Mouse (Mus musculus) CH12.LX (cell line): Measurements from ENCODE around the gene Rapgef4. TPM values are rescaled to one million over a fixed set of nuclear protein-coding genes. Genes with fewer than 3 reads are reported as not detected.

ENCODE experiments used
- DNase-seq: peaks from one replicate; pipeline ENCODE4 v3.0.0-alpha.2; 2013; ENCODE audit errors: extremely low read depth
- H3K27ac ChIP-seq: 2 replicates; pipeline ENCODE4 v1.5.1; 2012; ENCODE audit warnings: low read depth, mild to moderate bottlenecking, control low read depth, moderate library complexity; ENCODE audit not compliant: insufficient read depth
- H3K27me3 ChIP-seq: replicated peaks from 2 replicates; pipeline ENCODE3; 2012; ENCODE audit warnings: inconsistent platforms
- H3K36me3 ChIP-seq, 2 experiments: replicated peaks in 1 of 2; 2 replicates each; pipeline versions ENCODE3 to v1.6.1; 2012; ENCODE audit warnings: inconsistent platforms in 1 of 2, low read length in 1 of 2, mild to moderate bottlenecking in 1 of 2, mixed read lengths in 1 of 2, moderate library complexity in 1 of 2; ENCODE audit not compliant: control insufficient read depth in 1 of 2, insufficient read depth in 1 of 2
- H3K4me1 ChIP-seq, 2 experiments: 2 replicates each; pipeline ENCODE4 v1.6.1; 2012; ENCODE audit warnings: inconsistent platforms in 1 of 2, moderate library complexity in 1 of 2; ENCODE audit not compliant: insufficient read depth in 2 of 2, control insufficient read depth in 1 of 2
- H3K4me2 ChIP-seq: 2 replicates; pipeline ENCODE4 v1.6.1; 2012; ENCODE audit warnings: low read depth, mild to moderate bottlenecking, control low read depth; ENCODE audit not compliant: poor library complexity, insufficient read depth, severe bottlenecking
- H3K4me3 ChIP-seq, 3 experiments: fragments of 150-350 bp in 1 of 3; sonication (generic) in 1 of 3; replicated peaks in 1 of 3; 2 replicates each; pipeline versions ENCODE3 to v1.5.1; 2011 to 2012; ENCODE audit warnings: low read depth in 2 of 3, low read length in 2 of 3, mild to moderate bottlenecking in 2 of 3, moderate library complexity in 2 of 3, control low read depth in 1 of 3, improper control_type of control experiment in 1 of 3, inconsistent platforms in 1 of 3, mixed read lengths in 1 of 3; ENCODE audit not compliant: poor library complexity in 1 of 3
- H3K79me2 ChIP-seq: replicated peaks from 2 replicates; pipeline ENCODE4 v1.6.1; 2012; ENCODE audit warnings: mild to moderate bottlenecking, moderate library complexity; ENCODE audit not compliant: control insufficient read depth, poor library complexity, insufficient read depth, severe bottlenecking; ENCODE audit errors: extremely low read depth
- H3K9ac ChIP-seq: 2 replicates; pipeline ENCODE4 v1.6.1; 2012; ENCODE audit warnings: low read depth, mild to moderate bottlenecking, control low read depth, moderate library complexity; ENCODE audit not compliant: insufficient read depth
- H3K9me3 ChIP-seq: replicated peaks from 2 replicates; pipeline ENCODE3; 2012; ENCODE audit warnings: low read length, inconsistent platforms, mixed read lengths
- BHLHE40 ChIP-seq: IDR thresholded peaks from 2 replicates; pipeline ENCODE4 v1.6.1; 2011; ENCODE audit warnings: mild to moderate bottlenecking, low read depth, low read length, improper control_type of control experiment
- CHD1 ChIP-seq: IDR thresholded peaks from 2 replicates; pipeline ENCODE4 v1.6.1; 2012; ENCODE audit warnings: low read depth, low read length, improper control_type of control experiment, inconsistent platforms
- CTCF ChIP-seq, 2 experiments: IDR thresholded peaks in 1 of 2; conservative IDR thresholded peaks in 1 of 2; 2 replicates each; pipeline ENCODE4 v1.5.1; 2011 to 2012; ENCODE audit warnings: low read depth in 2 of 2, low read length in 2 of 2, improper control_type of control experiment in 1 of 2, inconsistent platforms in 1 of 2, mild to moderate bottlenecking in 1 of 2, moderate library complexity in 1 of 2
- GABPA ChIP-seq: IDR thresholded peaks from 2 replicates; pipeline ENCODE4 v1.6.1; 2012; ENCODE audit warnings: low read depth, low read length, improper control_type of control experiment, inconsistent platforms; ENCODE audit not compliant: insufficient replicate concordance
- HCFC1 ChIP-seq: IDR thresholded peaks from 2 replicates; pipeline ENCODE4 v1.6.1; 2012; ENCODE audit warnings: low read depth, mild to moderate bottlenecking, inconsistent platforms, low read length, improper control_type of control experiment
- KAT2A ChIP-seq: IDR thresholded peaks from 2 replicates; pipeline ENCODE4 v1.6.1; 2012; ENCODE audit warnings: low read length, improper control_type of control experiment, inconsistent platforms; ENCODE audit not compliant: insufficient replicate concordance
- MAX ChIP-seq: IDR thresholded peaks from 2 replicates; pipeline ENCODE4 v1.6.1; 2011; ENCODE audit warnings: low read length, improper control_type of control experiment
- MAZ ChIP-seq: IDR thresholded peaks from 2 replicates; pipeline ENCODE4 v1.6.1; 2012; ENCODE audit warnings: low read depth, mild to moderate bottlenecking, inconsistent platforms, low read length, improper control_type of control experiment, moderate library complexity
- MEF2A ChIP-seq: IDR thresholded peaks from 2 replicates; pipeline ENCODE4 v1.6.1; 2014; ENCODE audit warnings: low read depth, mild to moderate bottlenecking, inconsistent platforms, low read length, improper control_type of control experiment, borderline replicate concordance
- MXI1 ChIP-seq: IDR thresholded peaks from 2 replicates; pipeline ENCODE4 v1.6.1; 2011; ENCODE audit warnings: mild to moderate bottlenecking, low read depth, low read length, improper control_type of control experiment
- MYC ChIP-seq: IDR thresholded peaks from 2 replicates; pipeline ENCODE4 v1.6.1; 2011; ENCODE audit warnings: low read depth, mild to moderate bottlenecking, improper control_type of control experiment, low read length
- NRF1 ChIP-seq: IDR thresholded peaks from 2 replicates; pipeline ENCODE4 v1.6.1; 2014; ENCODE audit warnings: low read depth, mild to moderate bottlenecking, inconsistent platforms, low read length, improper control_type of control experiment, moderate library complexity
- RCOR1 ChIP-seq: conservative IDR thresholded peaks from 2 replicates; pipeline ENCODE4 v1.6.1; 2012; ENCODE audit warnings: low read depth, mild to moderate bottlenecking, inconsistent platforms, low read length, improper control_type of control experiment
- USF1 ChIP-seq: IDR thresholded peaks from 2 replicates; pipeline ENCODE4 v1.6.1; 2014; ENCODE audit warnings: low read depth, mild to moderate bottlenecking, inconsistent platforms, low read length, improper control_type of control experiment
- ZMIZ1 ChIP-seq: IDR thresholded peaks from 2 replicates; pipeline ENCODE4 v1.6.1; 2012; ENCODE audit warnings: low read depth, mild to moderate bottlenecking, inconsistent platforms, low read length, improper control_type of control experiment
- dilution Hi-C: fragments of 300-500 bp; cut with MboI; formaldehyde crosslinking; loops from 2 replicates; pipeline ENCODE4 v1.14.3; 2020; ENCODE audit warnings: low sequenced_read_pairs; ENCODE audit not compliant: extremely low pct_unique_long_range_greater_than_20kb, extremely low pct_ligation_motif_present
- in situ Hi-C: fragments of 300-500 bp; cut with MboI; formaldehyde crosslinking; loops from 3 replicates; pipeline ENCODE4 v1.14.3; 2019; ENCODE audit warnings: low sequenced_read_pairs, low pct_ligation_motif_present, low pct_unique_long_range_greater_than_20kb, mixed read lengths
- polyA plus RNA-seq: library from polyadenylated mRNA; unstranded; fragments of >175 nt; gene quantifications from 2 replicates; pipeline ENCODE4 v1.2.1, GENCODE M21; 2012; ENCODE audit warnings: low read depth; ENCODE audit not compliant: insufficient read length
- total RNA-seq, 2 experiments: library from RNA; depleted of rRNA; stranded (reverse); fragments of 300-350 nt in 1 of 2; fragments of >200 nt in 1 of 2; gene quantifications; 2 replicates each; pipeline ENCODE4 v1.2.3; 2012 to 2014

Gene Rapgef4
- total and polyA plus RNA-seq, 3 experiments: 0.12 to 0.13 TPM; not detected in 1

- no peak for TF ChIP-seq MEF2A
- no peak for TF ChIP-seq MAX
- no peak for TF ChIP-seq MYC
- TF ChIP-seq BHLHE40: no peak
- no peak for TF ChIP-seq ZMIZ1
- TF ChIP-seq MXI1: no peak
- no peak for TF ChIP-seq KAT2A
- TF ChIP-seq RCOR1: no peak
- no peak for TF ChIP-seq HCFC1
Measured at GRCm38 (mm10) chr2:71957951-71958350, 23.1 kb upstream of the Rapgef4 start.

GRCm38 (mm10) chr2:71958393-71958792 lies 22.6 kb upstream of the Rapgef4 start:
- dilution Hi-C loops: no loop called here
- Histone ChIP-seq H3K4me3 (no peak overlapping the region), H3K27me3 (no peaks in the 10 kb centered on the region), H3K9me3 (no peaks in the 10 kb centered on the region), H3K79me2 (no peaks in the 10 kb centered on the region), H3K36me3 (no peaks in the 10 kb centered on the region), H3K4me2 (no peak overlapping the region), H3K9ac (no peak overlapping the region), H3K27ac (no peak overlapping the region), H3K4me1 (peaks cover 5 to 7% of the 10 kb centered on the region in 2 experiments; a peak in 2 of 4 replicates)
- TF ChIP-seq MAX (no peak), CHD1 (no peak), MAZ (no peak), MXI1 (no peak), NRF1 (no peak), USF1 (no peak), MYC (no peak), KAT2A (no peak), BHLHE40 (no peak), CTCF (conservative IDR thresholded peaks at IDR 0.05 in 1 of 2, IDR thresholded peaks at IDR 0.05 in 1 of 2; ENCODE audit: low read depth in 2 of 2, low read length in 2 of 2) (no peak), GABPA (no peak)
- DNase-seq: no peak
- in situ Hi-C loops: loop anchor here (10.0 kb wide), 1 partner anchor 54 kb away; no protein-coding TSS in a partner anchor

More at GRCm38 (mm10) chr2:71957951-71958350, 23.1 kb upstream of the Rapgef4 start:
- H3K36me3 ChIP-seq: no peaks in the 10 kb centered on the region
- no peak overlapping the region for H3K9ac ChIP-seq
- in situ Hi-C loops: loop anchor here (10.0 kb wide), 1 partner anchor 53 kb away; no protein-coding TSS in a partner anchor
- H3K4me3 ChIP-seq: no peak overlapping the region
- no peak overlapping the region for H3K4me2 ChIP-seq
- H3K9me3 ChIP-seq: no peaks in the 10 kb centered on the region
- peaks cover 5 to 7% of the 10 kb centered on the region in 2 experiments; a peak in 2 of 4 replicates for H3K4me1 ChIP-seq
- H3K27me3 ChIP-seq: no peaks in the 10 kb centered on the region
- H3K27ac ChIP-seq: no peak overlapping the region
- DNase-seq: no peak
- dilution Hi-C loops: no loop called here
- H3K79me2 ChIP-seq: no peaks in the 10 kb centered on the region
